Mouse (Mus musculus): ENCODE measurements around the gene Ctag2.

The Ctag2 gene

GRCm38 (mm10) chrX:65047344-65047743, at the start of gene Ctag2:
TSS of gene Ctag2 (plus strand) at chrX:65047644.
- no peak for DNase-seq (ENCODE audit: low spot score in 2 of 2)
